Mouse (Mus musculus): ENCODE results near the gene 1700020A23Rik. TPM values are rescaled to one million over a fixed set of nuclear protein-coding genes. Genes with fewer than 3 reads are reported as not detected.
"Not testable (repeated sequence)": the region's sequence is repeated elsewhere in the genome, so short reads cannot be mapped to it uniquely, and the experiment has no call there.

Gene 1700020A23Rik
- not detected for total RNA-seq (2022)

- DNase-seq (ENCODE audit: low spot score in 2 of 2), result no peak
These were observed at the start of gene 1700020A23Rik, which contains the start of gene Gm28372 for GRCm38 (mm10) chr2:130404939-130405338. Gene 1700020A23Rik, plus strand, starts transcription at chr2:130405259. Gene Gm28372, plus strand, starts transcription at chr2:130405239.

- DNase-seq (ENCODE audit: low spot score in 2 of 2), result no peak
These were observed 47.5 kb upstream of the 1700020A23Rik start for GRCm38 (mm10) chr2:130357551-130357950.

- no peak for DNase-seq (ENCODE audit: low spot score in 2 of 2)
These were observed 46.2 kb upstream of the 1700020A23Rik start for GRCm38 (mm10) chr2:130358852-130359251.

GRCm38 (mm10) chr2:130362511-130363026 lies 42.5 kb upstream of the 1700020A23Rik start:
- DNase-seq (ENCODE audit: low spot score in 2 of 2), result peak in 1 of 2 experiments; percentile 35

- no peak for DNase-seq (ENCODE audit: low spot score in 2 of 2)
These were observed 39.6 kb upstream of the 1700020A23Rik start for GRCm38 (mm10) chr2:130365211-130366094.

- DNase-seq (ENCODE audit: low spot score in 2 of 2), result no peak
These were observed 37.7 kb upstream of the 1700020A23Rik start for GRCm38 (mm10) chr2:130367386-130367785.

- not testable (repeated sequence) for DNase-seq (ENCODE audit: low spot score in 2 of 2)
These were observed 32.0 kb upstream of the 1700020A23Rik start for GRCm38 (mm10) chr2:130373026-130373425.

- DNase-seq (ENCODE audit: low spot score in 2 of 2), result no peak
These were observed 30.1 kb upstream of the 1700020A23Rik start for GRCm38 (mm10) chr2:130374951-130375350.

- no peak for DNase-seq (ENCODE audit: low spot score in 2 of 2)
These were observed 21.9 kb upstream of the 1700020A23Rik start for GRCm38 (mm10) chr2:130383205-130383604.

GRCm38 (mm10) chr2:130383895-130384294 lies 21.2 kb upstream of the 1700020A23Rik start:
- no peak for DNase-seq (ENCODE audit: low spot score in 2 of 2)

- DNase-seq (ENCODE audit: low spot score in 2 of 2), result no peak
These were observed 18.8 kb upstream of the 1700020A23Rik start for GRCm38 (mm10) chr2:130386212-130386611.

- DNase-seq (ENCODE audit: low spot score in 2 of 2), result no peak
These were observed 16.3 kb upstream of the 1700020A23Rik start for GRCm38 (mm10) chr2:130388796-130389195.

- no peak for DNase-seq (ENCODE audit: low spot score in 2 of 2)
These were observed 13.9 kb upstream of the 1700020A23Rik start for GRCm38 (mm10) chr2:130390993-130391625.

- no peak for DNase-seq (ENCODE audit: low spot score in 2 of 2)
These were observed 12.2 kb upstream of the 1700020A23Rik start for GRCm38 (mm10) chr2:130392836-130393235.

- DNase-seq (ENCODE audit: low spot score in 2 of 2), result no peak
These were observed 9.4 kb upstream of the 1700020A23Rik start for GRCm38 (mm10) chr2:130395696-130396095.

- no peak for DNase-seq (ENCODE audit: low spot score in 2 of 2)
These were observed 7.7 kb upstream of the 1700020A23Rik start, which contains the start of gene Cpxm1 for GRCm38 (mm10) chr2:130397186-130397985. Gene Cpxm1, minus strand, starts transcription at chr2:130397574.

GRCm38 (mm10) chr2:130398091-130398490 lies 7.0 kb upstream of the 1700020A23Rik start:
- DNase-seq (ENCODE audit: low spot score in 2 of 2), result no peak

- DNase-seq (ENCODE audit: low spot score in 2 of 2), result no peak
These were observed 5.0 kb upstream of the 1700020A23Rik start for GRCm38 (mm10) chr2:130400046-130400445.

- DNase-seq (ENCODE audit: low spot score in 2 of 2), result no peak
These were observed 3.2 kb upstream of the 1700020A23Rik start for GRCm38 (mm10) chr2:130401891-130402290.

GRCm38 (mm10) chr2:130406178-130406577 lies 1.1 kb downstream of the 1700020A23Rik start, which contains the start of gene Tmem239:
Gene Tmem239, plus strand, starts transcription at chr2:130406478.
- no peak for DNase-seq (ENCODE audit: low spot score in 2 of 2)

GRCm38 (mm10) chr2:130408194-130408593 lies 3.1 kb downstream of the 1700020A23Rik start:
- DNase-seq (ENCODE audit: low spot score in 2 of 2), result no peak
